Mouse (Mus musculus): ENCODE data around the gene Golga3. TPM values are rescaled to one million over a fixed set of nuclear protein-coding genes. Genes with fewer than 3 reads are reported as not detected.

Golga3 gene
- polyA plus RNA-seq, 1 experiment from 2014 or later = 13.4 TPM

DNA sequence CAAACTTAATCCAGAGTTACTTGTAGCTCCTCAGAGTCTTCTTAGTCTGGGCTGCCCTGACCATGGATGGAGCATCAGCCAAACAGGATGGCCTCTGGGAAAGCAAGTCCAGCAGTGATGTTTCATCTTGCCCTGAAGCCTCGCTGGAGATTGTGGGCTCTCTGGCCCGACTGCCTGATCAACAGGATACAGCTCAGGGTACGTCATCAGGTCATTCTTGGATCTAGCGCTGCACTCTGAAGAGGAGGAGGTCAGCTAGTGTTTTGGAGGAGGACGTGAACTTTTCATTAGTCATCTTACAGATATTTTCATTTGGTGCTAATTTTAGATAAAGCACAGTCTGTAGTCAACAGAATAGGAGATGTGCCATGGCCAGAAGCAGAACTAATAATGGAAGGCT is 5.2 kb downstream of the Golga3 start:
- Histone ChIP-seq H3K4me3 (no peak overlapping the region), H3K4me1 (replicated peaks) (peaks cover 15% of the 10 kb centered on the region), H3K9me3 (replicated peaks) (no peaks in the 10 kb centered on the region), H3K27ac (no peak overlapping the region), H3K4me2 (no peak overlapping the region), H3K27me3 (no peaks in the 10 kb centered on the region), H3K36me3 (peaks cover 44% of the 10 kb centered on the region), H3K9ac (no peak overlapping the region)
- WGBS = 61% methylated on average over 5 of the region's 5 CpGs
- no peak for ATAC-seq (replicated peaks; ENCODE audit: insufficient number of reproducible peaks, insufficient read depth, low FRiP score, low read depth)

DNA sequence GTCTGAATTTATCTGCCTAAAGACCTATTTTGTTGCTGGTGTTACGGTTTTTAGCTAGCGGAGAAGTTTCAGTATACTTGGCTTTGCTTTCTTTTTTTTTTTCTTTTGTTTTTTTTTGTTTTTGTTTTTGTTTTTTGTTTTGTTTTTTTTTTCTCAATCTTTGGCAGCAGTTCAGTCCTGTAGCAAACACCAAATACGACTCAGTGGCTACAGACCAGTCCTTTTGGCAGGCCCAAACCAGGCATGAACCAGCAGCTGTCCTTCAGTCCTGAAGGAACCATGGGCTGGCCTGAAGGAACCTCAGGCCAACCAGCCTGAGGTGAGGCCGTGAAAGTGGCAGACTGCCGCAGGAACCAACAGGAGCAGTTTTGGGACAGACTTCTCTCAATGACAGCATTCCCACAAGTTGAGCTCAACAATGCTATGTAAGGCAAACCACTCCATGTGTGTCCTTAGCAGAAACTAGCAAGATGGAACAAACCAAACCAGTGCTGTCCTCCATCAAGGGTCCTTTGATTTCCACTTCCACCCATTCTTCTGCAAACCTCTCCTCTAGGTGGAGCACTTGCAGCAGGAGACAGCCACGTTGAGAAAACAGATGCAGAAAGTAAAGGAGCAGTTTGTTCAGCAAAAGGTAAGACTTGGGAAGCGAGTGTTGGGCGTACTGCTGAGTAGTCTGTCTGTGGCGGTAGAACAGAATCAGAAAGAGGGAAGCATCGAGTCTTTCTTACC is 26.8 kb downstream of the Golga3 start:
- H3K4me2 ChIP-seq = no peak overlapping the region
- no peak overlapping the region for H3K9ac ChIP-seq
- H3K4me3 ChIP-seq = no peak overlapping the region
- ATAC-seq (replicated peaks; ENCODE audit: insufficient number of reproducible peaks, insufficient read depth, low FRiP score, low read depth) = no peak
- peaks cover 83% of the 10 kb centered on the region for H3K36me3 ChIP-seq
- H3K27me3 ChIP-seq = no peaks in the 10 kb centered on the region
- no peaks in the 10 kb centered on the region for H3K9me3 ChIP-seq (replicated peaks)
- 85% methylated on average over 10 of the region's 10 CpGs for WGBS
- H3K27ac ChIP-seq = no peak overlapping the region
- no peaks in the 10 kb centered on the region for H3K4me1 ChIP-seq (replicated peaks)

DNA sequence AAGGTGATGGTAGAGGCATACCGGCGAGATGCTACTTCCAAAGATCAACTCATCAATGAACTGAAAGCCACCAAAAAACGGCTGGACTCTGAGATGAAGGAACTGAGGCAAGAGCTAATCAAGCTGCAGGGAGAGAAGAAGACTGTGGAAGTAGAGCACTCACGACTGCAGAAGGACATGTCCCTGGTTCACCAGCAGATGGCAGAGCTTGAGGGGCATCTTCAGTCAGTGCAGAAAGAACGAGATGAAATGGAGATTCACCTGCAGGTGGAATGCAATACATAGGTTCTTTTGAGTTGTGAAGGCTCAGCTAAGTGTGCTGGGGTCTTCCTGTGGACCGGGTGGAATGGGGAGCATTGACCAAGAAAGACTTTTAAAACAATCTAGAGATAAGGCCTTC is 28.3 kb downstream of the Golga3 start:
- no peak for ATAC-seq (replicated peaks; ENCODE audit: insufficient number of reproducible peaks, insufficient read depth, low FRiP score, low read depth)
- Histone ChIP-seq H3K9me3 (replicated peaks) (no peaks in the 10 kb centered on the region), H3K27me3 (no peaks in the 10 kb centered on the region), H3K4me2 (no peak overlapping the region), H3K4me3 (no peak overlapping the region), H3K9ac (no peak overlapping the region), H3K27ac (no peak overlapping the region), H3K4me1 (replicated peaks) (no peaks in the 10 kb centered on the region), H3K36me3 (peaks cover 95% of the 10 kb centered on the region)
- WGBS = 81% methylated on average over 6 of the region's 6 CpGs

DNA sequence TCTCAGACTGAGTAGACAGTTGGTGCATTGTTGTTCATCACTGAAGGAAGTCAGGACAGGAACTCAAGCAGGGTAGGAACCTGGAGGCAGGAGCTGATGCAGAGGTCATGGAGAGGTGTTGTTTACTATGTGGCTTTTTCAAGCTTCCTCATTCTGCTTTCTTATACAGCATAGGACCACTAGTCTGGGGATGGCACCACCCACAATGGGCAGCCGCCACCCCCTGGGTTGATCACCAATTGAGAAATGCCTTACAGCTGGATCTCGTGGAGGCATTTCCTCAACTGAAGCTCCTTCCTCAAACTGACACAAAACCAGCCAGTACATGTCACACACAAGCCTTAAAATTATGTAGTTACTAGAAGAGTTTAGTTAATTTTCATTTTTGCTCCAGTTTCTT is 34.8 kb downstream of the Golga3 start:
- Histone ChIP-seq H3K9me3 (replicated peaks) (no peaks in the 10 kb centered on the region), H3K27ac (no peak overlapping the region), H3K36me3 (peaks cover 95% of the 10 kb centered on the region), H3K9ac (no peak overlapping the region), H3K4me3 (no peak overlapping the region), H3K4me1 (replicated peaks) (no peaks in the 10 kb centered on the region), H3K4me2 (no peak overlapping the region), H3K27me3 (no peaks in the 10 kb centered on the region)
- 84% methylated on average over 2 of the region's 2 CpGs for WGBS
- no peak for ATAC-seq (replicated peaks; ENCODE audit: insufficient number of reproducible peaks, insufficient read depth, low FRiP score, low read depth)

DNA sequence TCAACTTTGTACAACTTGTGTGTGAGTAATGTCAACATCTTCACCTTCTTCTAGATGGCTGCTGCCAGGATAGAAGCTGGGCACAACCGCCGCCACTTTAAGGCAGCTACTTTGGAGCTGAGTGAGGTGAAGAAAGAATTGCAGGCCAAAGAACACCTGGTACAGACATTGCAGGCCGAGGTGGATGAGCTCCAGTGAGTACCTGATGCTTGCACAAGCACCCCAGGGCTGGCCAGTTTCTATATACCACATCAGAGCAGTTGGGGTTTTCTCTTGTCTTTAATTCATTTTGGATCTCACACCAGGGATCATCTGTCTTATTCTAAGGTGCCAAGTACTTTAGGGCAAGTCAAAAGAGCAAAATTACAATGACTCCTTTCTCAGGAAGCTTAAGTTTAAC is 40.3 kb downstream of the Golga3 start:
- Histone ChIP-seq H3K27me3 (no peaks in the 10 kb centered on the region), H3K4me2 (no peak overlapping the region), H3K4me3 (no peak overlapping the region), H3K27ac (no peak overlapping the region), H3K4me1 (replicated peaks) (no peaks in the 10 kb centered on the region), H3K9me3 (replicated peaks) (no peaks in the 10 kb centered on the region), H3K9ac (no peak overlapping the region), H3K36me3 (peaks cover 95% of the 10 kb centered on the region)
- no peak for ATAC-seq (replicated peaks; ENCODE audit: insufficient number of reproducible peaks, insufficient read depth, low FRiP score, low read depth)
- WGBS = 89% methylated on average over 3 of the region's 3 CpGs

DNA sequence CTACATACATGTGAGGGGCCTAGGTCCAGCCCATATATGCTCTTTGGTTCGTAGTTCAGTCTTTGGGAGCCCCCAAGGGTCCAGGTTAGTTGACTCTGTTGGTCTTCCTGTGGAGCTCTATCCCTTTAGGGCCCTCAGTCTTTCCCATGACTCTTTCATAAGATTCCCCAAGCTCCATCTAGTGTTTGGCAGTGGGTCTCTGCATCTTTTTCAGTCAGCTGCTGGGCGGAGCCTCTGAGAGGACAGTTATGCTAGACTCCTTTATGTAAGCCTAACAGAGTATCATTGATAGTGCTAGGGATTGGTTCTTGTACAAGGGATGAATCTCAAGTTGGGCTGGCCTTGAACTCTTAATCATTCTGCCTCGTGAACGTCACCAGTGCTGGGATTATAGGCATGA is 43.8 kb downstream of the Golga3 start:
- H3K9me3 ChIP-seq (replicated peaks) = no peaks in the 10 kb centered on the region
- H3K4me1 ChIP-seq (replicated peaks) = no peaks in the 10 kb centered on the region
- H3K9ac ChIP-seq = no peak overlapping the region
- no peak overlapping the region for H3K27ac ChIP-seq
- H3K27me3 ChIP-seq = no peaks in the 10 kb centered on the region
- WGBS = 89% methylated on average over 4 of the region's 4 CpGs
- H3K4me3 ChIP-seq = no peak overlapping the region
- ATAC-seq (replicated peaks; ENCODE audit: insufficient number of reproducible peaks, insufficient read depth, low FRiP score, low read depth) = no peak
- H3K4me2 ChIP-seq = no peak overlapping the region
- H3K36me3 ChIP-seq = peaks cover 86% of the 10 kb centered on the region

DNA sequence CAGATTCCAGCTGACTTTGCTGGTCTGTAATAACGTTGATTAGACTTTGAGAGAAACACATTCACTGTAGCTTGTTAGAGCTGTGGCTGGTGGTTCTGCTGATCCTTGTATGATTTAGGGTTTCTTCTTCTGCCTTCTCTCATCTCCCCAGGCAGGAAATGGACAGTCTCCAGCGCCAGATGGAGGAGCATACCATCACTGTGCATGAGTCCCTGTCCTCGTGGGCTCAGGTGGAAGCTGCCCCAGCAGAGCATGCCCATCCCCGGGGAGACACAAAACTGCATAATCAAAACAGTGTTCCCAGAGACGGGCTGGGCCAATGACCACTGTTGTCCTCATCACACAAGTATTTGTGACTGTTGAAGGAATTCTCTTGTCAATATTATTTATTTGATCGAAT is 46.3 kb downstream of the Golga3 start:
- ATAC-seq (replicated peaks; ENCODE audit: insufficient number of reproducible peaks, insufficient read depth, low FRiP score, low read depth) = no peak
- H3K4me1 ChIP-seq (replicated peaks) = no peaks in the 10 kb centered on the region
- WGBS = 82% methylated on average over 6 of the region's 6 CpGs
- H3K9me3 ChIP-seq (replicated peaks) = no peaks in the 10 kb centered on the region
- no peak overlapping the region for H3K4me2 ChIP-seq
- H3K4me3 ChIP-seq = no peak overlapping the region
- no peak overlapping the region for H3K27ac ChIP-seq
- peaks cover 78% of the 10 kb centered on the region for H3K36me3 ChIP-seq
- no peaks in the 10 kb centered on the region for H3K27me3 ChIP-seq
- no peak overlapping the region for H3K9ac ChIP-seq

DNA sequence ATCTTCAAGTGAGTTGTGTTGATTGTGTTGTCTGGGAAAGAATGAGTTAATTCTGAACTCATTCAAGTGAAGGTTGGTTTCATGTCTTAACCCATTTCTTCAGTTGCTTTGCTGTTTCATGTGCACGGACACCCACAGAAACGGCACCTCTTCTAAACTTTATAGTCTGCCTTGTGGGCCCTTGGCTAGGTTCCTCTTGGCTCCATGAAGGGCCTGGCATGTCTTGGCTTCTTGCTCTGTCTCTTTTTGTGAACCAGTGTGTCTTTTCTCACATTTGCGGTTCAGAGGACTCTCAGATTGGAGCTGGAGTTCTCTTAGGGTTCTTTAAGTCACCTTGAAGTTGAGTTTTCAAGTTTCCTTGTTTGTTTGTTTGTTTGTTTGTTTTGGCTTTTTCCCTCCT is 48.6 kb downstream of the Golga3 start:
- H3K9ac ChIP-seq = no peak overlapping the region
- no peak overlapping the region for H3K27ac ChIP-seq
- H3K4me1 ChIP-seq (replicated peaks) = peaks cover 3% of the 10 kb centered on the region
- no peak for ATAC-seq (replicated peaks; ENCODE audit: insufficient number of reproducible peaks, insufficient read depth, low FRiP score, low read depth)
- H3K9me3 ChIP-seq (replicated peaks) = no peaks in the 10 kb centered on the region
- no peak overlapping the region for H3K4me3 ChIP-seq
- 84% methylated on average over 3 of the region's 3 CpGs for WGBS
- no peak overlapping the region for H3K4me2 ChIP-seq
- no peaks in the 10 kb centered on the region for H3K27me3 ChIP-seq
- H3K36me3 ChIP-seq = peaks cover 56% of the 10 kb centered on the region

DNA sequence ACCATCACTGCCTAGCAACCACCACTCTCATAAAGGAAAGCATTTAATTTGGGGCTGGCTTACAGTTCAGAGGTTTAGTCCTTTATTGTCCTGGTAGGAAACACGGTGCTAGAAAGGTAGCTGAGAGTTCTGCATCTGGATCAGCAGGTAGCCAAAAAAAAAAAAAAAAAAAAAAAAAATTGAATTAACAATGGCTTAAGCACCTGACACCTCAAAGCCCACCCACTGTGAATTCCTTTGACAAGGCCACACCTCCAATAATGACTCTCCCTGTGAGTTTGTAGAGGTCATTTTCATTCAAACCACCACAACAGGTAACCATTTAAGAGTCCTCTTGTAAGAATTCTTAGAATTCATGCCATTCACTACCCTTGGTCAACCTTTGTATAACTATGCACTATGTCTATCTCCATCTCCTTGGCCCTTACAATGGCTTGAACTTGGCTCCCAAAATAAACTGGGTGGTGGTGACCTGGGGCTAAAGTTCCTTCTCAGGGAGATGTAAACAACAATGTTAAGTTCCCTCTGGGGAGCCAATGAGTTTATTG is 50.9 kb downstream of the Golga3 start:
- WGBS = 35% methylated on average over 1 of the region's 1 CpGs
- no peak overlapping the region for H3K9ac ChIP-seq
- H3K9me3 ChIP-seq (replicated peaks) = no peaks in the 10 kb centered on the region
- H3K4me2 ChIP-seq = no peak overlapping the region
- no peaks in the 10 kb centered on the region for H3K27me3 ChIP-seq
- H3K4me1 ChIP-seq (replicated peaks) = peaks cover 14% of the 10 kb centered on the region
- H3K27ac ChIP-seq = no peak overlapping the region
- ATAC-seq (replicated peaks; ENCODE audit: insufficient number of reproducible peaks, insufficient read depth, low FRiP score, low read depth) = no peak
- H3K4me3 ChIP-seq = no peak overlapping the region
- H3K36me3 ChIP-seq = peaks cover 33% of the 10 kb centered on the region

DNA sequence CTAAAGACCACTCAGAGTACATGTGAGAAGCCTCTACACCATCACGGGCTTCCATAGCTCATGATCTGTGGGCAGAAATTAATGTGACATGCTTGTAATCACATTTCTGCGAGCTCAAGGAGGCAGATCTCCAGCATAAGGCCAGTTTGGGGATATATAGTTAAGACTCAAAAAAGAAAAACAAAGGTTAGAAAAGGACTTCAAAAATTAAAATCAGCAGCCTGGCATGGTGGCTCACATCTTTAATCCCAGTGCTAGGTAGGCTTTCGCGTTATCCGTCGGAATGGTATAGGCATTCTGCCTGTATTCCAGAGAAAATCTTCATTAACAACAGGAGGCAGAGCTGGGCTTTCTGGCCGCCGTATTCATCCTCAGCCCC is 53.9 kb downstream of the Golga3 start:
- WGBS = 6% methylated on average over 8 of the region's 8 CpGs
- peaks cover 18% of the 10 kb centered on the region for H3K4me1 ChIP-seq (replicated peaks)

DNA sequence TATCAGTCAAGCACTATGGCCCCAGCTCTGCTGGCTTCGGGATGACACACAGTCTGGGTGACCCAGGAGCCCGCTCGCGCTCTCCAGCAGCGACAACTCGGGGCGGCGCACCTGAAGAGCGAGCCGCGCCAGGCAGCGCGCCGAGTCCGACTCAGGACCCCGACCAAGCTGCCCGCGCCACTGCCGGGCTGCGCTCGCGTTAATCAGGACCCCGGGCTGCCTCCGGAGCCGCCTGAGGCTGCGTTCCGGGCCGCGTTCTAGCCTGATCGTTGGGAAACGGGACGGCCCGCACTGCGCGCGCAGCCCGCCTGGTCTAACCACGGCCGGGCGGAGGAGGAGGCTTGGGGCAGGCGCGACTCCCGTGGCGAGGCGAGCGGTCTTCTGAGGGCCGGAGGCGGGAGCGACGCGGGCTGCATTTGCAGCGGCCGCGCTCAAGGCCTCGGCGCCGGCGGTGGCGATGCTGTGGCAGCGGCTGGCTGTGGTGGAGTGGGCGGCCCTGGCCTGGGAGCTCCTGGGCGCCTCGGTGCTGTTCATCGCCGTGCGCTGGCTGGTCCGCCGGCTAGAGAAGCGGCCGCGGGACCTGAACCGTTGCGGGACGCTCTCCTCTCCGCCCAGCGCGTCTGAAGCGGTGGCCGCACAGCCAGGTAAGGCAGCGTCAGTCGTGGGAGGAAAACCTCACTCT is 54.4 kb downstream of the Golga3 start, which contains the start of gene Ankle2:
Gene Ankle2, plus strand, starts transcription at position 225 of the 682 bp plus-strand sequence.
- H3K27ac ChIP-seq = peak within 1 kb of the TSS; percentile 94
- peak; percentile 95 for ATAC-seq (replicated peaks; ENCODE audit: insufficient number of reproducible peaks, insufficient read depth, low FRiP score, low read depth)
- under 1% methylated on average over 81 of the region's 81 CpGs for WGBS
- peaks cover 21% of the 10 kb centered on the region for H3K36me3 ChIP-seq
- H3K9me3 ChIP-seq (replicated peaks) = no peaks in the 10 kb centered on the region
- peak within 1 kb of the TSS; percentile 94 for H3K9ac ChIP-seq
- H3K27me3 ChIP-seq = no peaks in the 10 kb centered on the region
- H3K4me3 ChIP-seq = peak within 1 kb of the TSS; percentile 83
- H3K4me1 ChIP-seq (replicated peaks) = peaks cover 18% of the 10 kb centered on the region
- peak within 1 kb of the TSS; percentile 70 for H3K4me2 ChIP-seq

More for the DNA sequence above, 53.9 kb downstream of the Golga3 start:
- no peaks in the 10 kb centered on the region for H3K27me3 ChIP-seq
- H3K4me3 ChIP-seq = peak overlapping the region; percentile 83
- H3K9ac ChIP-seq = peak overlapping the region; percentile 94
- peak overlapping the region; percentile 70 for H3K4me2 ChIP-seq
- no peak for ATAC-seq (replicated peaks; ENCODE audit: insufficient number of reproducible peaks, insufficient read depth, low FRiP score, low read depth)
- H3K27ac ChIP-seq = peak overlapping the region; percentile 94
- no peaks in the 10 kb centered on the region for H3K9me3 ChIP-seq (replicated peaks)
- H3K36me3 ChIP-seq = peaks cover 23% of the 10 kb centered on the region; the same call in 1 of the 2 replicates

Measured in heart, embryonic 15.5 days (tissue).